Mouse (Mus musculus) cortical plate, adult 2 months (tissue): ENCODE data around the gene Vasp.

Experiments
- CTCF ChIP-seq: fragments of 200-500 bp; IDR thresholded peaks from 2 replicates; pipeline ENCODE4 v1.5.1; 2011; ENCODE audit warnings: mild to moderate bottlenecking, control low read depth, low read length; ENCODE audit not compliant: insufficient read depth; ENCODE audit errors: extremely low read depth
- POLR2A ChIP-seq: fragments of 200-500 bp; IDR thresholded peaks from 2 replicates; pipeline ENCODE4 v1.6.1; 2011; ENCODE audit warnings: mild to moderate bottlenecking, low read length, control low read depth; ENCODE audit not compliant: insufficient read depth; ENCODE audit errors: extremely low read depth

- TF ChIP-seq CTCF (no peak), POLR2A (no peak)
These were observed 46.6 kb upstream of the Vasp start for GRCm38 (mm10) chr7:19318201-19318600.
